Mouse (Mus musculus) fibroblast of lung, adult 2 months (primary cell): ENCODE measurements at regions not wholly inside any gene's neighbourhood (a gene's known extent, or its start where the extent isn't known, plus 50 kb on each side); places are given as distances from the start of the nearest gene placed in this dataset.
A peak's percentile ranks its signal among the peaks of the same experiment; 100 is the strongest.
"Not testable (repeated sequence)": the region's sequence is repeated elsewhere in the genome, so short reads cannot be mapped to it uniquely, and the experiment has no call there.

Source experiments
- DNase-seq: peaks from one replicate; pipeline ENCODE4 v3.0.0-alpha.2; 2011; ENCODE audit warnings: low read depth

DNA sequence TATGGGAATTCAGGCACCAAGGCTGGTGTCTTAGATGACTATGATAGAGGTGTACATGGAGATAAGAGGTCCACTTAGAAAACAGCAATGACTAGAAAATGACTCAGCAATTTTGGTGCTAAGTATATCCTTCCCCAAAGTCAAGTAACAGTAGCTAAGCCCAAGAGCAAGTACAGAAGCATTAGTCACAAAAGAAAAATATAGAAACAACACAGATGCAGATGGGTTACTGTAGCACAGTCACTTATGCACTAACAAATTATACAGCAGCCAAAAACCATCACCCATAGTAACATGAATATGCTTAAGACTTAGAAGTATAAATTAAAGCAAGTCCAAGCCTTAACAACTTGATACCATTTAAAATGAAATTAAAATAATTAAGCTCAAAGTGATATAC, 378.5 kb upstream of the Meis2 start:
- DNase-seq = no peak

DNA sequence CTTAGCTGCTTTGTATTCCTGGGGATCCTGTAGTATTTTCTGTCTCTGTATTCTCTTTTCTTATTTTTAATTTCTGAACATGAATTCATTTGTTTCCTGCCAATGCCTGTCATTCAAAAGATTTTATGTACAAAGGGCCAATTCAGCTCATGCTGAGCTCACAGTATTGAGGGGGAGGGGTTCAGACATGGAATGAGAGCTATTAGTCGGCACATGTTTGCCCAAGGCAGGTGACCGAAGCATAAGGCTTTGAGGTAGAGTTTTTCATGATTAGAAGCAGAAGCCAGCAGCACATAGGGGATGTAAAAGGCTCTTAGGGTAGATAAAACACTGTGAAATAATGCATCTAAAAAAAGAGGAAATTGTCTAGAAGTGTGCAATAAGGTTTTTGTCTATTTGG, 374.6 kb upstream of the Meis2 start:
- no peak for DNase-seq

GRCm38 (mm10) chr2:116433481-116433880, 367.8 kb upstream of the Meis2 start:
- no peak for DNase-seq

- DNase-seq = no peak
Observed at GRCm38 (mm10) chr2:116424131-116424530, 358.5 kb upstream of the Meis2 start.

DNA sequence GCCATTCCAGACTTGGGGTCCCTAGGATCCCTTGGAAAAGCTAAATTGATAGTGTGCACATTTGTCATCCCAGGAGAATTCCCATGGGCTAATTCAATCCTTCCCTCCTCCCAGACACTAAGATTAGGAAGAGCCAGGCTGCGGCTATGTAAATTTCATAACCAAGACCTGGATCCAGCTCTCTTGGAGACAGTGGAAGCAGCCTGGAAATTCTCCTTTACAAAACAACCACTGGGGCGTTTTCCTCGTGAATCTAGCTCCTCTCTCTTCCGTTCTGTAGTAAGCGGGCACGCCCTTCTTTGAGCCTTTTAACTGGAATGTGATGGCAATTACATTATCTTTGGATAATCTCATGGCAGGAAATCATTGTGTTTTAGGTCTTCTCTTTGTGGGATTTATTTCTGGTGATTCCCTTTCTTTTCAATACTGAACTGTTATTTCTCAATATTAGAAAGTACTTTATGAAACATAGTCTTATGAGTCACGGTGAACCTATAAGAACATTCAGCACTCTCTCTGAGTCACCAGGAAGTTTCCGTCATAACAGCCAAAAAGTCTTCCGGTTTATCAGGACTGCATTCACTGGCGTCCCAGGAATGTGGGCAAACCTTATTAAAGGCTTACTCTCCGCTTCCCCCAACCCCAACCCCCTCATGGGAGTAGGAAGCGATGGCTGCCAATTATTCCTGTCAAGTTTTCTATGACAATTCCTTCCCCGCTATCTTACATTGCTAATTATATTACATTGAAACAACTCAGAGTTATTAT, 352.0 kb upstream of the Meis2 start:
- DNase-seq = no peak

DNA sequence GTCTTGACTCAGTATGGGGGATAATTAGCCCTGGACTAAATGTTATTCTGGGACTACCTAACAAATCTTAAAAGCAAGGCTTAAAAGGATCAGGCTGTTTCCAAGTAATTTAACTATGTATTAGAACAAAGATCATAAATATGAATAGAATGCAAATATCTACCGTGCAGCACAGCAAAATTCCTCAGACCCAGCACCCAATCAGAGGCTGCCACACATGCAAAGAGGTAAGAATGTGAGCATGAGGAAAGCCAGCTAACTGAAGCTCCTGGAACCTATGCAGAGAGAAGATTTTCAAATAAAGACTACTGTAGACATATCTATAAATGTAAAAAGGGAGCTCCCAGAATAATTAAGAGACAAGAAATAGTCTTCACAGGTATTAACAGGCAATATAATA, 350.1 kb upstream of the Meis2 start:
- no peak for DNase-seq

- DNase-seq = no peak
Observed at GRCm38 (mm10) chr2:116402113-116402512, 336.5 kb upstream of the Meis2 start.

GRCm38 (mm10) chr2:116399966-116400365, 334.3 kb upstream of the Meis2 start:
- no peak for DNase-seq

DNA sequence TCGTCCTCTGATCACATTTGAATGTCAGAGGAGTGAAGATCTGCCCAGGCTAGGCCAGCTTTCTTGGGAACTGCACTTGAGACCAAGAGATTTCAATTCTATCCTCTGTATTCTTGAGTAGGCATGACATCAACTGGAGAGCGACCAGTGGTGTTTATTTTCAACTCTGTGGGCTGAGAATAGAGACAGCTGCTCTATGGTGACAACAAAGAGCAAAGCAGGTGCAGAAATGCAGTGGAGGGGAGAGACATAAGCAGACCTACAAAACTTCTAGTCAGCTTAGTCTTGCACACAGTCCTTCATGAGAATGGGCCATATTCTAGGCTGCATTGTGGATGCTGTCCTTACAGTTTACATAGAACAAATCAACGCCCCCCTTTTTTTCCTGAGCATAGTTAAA, 303.2 kb upstream of the Meis2 start:
- DNase-seq = no peak

GRCm38 (mm10) chr2:116364136-116364535, 298.5 kb upstream of the Meis2 start:
- DNase-seq = no peak

DNA sequence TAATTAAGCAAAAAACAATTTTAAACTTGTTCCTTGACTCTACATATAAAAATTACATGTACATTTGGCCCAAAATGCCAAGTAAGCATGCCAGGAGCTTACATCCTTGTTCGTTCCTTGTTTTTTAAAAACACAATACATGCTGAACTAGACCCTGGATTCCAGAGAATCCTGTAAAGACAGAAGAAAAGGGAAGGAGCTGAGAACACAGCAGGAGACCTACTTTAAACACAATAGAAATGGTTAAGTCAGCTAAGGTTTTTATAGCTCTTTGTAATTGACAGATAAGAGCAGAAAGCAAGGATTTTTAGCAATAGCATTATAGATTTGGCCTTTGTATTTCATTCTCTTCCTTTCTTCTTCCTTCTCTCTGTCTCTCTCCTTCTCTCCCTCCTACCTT, 292.5 kb upstream of the Meis2 start:
- no peak for DNase-seq

- peak; percentile 26 for DNase-seq
Observed at GRCm38 (mm10) chr2:116348530-116348914, 282.9 kb upstream of the Meis2 start.

DNA sequence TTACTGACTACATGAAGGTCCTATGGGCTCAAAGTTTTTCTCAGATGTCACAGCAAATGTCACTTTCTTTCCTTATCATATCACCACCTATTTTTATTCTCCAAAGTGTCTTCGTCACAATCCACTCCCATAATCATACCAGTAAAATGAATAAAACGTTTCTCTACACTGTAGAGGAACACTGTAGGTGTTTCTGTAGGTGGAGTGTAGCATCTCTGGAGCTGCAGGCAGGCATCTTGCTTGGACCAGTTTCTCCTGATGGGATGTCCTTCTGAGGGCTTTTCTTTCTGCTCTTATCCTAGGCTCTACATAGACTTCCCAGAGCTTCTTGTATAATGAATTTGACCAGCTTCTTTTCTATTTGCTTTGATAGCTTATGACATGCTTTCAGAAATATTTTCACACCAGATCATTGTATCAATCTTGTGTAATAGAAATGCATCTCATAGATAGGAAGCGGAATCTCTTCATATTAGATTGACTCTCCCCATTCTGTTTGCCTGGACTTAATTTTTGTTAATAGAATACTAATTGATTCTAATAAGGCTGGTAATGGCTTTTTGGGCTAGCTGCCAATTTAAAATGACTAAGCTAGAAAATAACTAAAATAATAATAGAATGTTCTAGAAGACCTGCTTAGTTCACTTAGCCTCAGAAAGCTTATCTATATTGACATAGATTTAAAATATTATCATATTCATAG, 282.3 kb upstream of the Meis2 start:
- no peak for DNase-seq

DNA sequence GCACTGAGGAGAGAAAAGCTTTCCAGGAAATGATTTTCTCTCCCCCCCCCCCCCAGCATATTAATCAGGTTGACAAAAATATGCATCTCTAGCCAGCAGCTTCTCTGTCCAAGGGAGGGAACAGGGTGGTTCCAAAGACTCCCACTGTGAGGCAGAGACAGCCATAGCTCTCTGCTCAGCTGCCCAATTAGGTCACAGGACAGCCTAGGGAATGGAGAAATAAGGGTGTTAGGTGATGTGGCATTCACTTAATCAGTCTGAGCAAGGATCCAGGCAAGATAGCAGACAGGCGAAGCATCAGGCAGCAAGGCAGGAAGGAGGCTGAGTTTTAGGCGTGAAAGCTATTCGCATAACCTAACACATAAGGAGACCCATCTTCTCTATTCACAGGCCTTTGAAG, 266.2 kb upstream of the Meis2 start:
- DNase-seq = no peak

GRCm38 (mm10) chr2:116322039-116322770, 256.6 kb upstream of the Meis2 start:
- no peak for DNase-seq

- no peak for DNase-seq
Observed at GRCm38 (mm10) chr2:116299551-116299950, 233.9 kb upstream of the Meis2 start.

DNA sequence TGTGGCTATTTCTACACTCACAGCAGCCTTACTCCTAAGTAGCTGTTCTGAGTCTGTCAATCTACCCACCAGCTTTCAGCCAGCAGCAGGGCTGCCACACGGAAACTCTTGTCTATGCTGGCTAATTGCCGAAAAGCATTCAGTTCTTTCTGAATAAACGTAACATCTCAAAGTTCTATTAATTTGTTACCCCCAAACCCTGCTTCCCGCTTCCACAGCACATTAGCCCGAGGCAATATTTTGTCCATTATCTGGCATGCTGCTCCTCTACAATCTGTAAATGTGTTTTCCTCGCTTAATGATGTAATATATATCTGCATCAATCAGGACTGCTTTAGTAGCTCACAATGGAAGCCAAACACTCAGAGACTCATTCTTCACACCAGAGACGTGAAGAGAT, 224.2 kb upstream of the Meis2 start:
- DNase-seq = no peak

- not testable (repeated sequence) for DNase-seq
Observed at GRCm38 (mm10) chr2:116243191-116243590, 177.6 kb upstream of the Meis2 start.

GRCm38 (mm10) chr2:116236731-116237130, 171.1 kb upstream of the Meis2 start:
- DNase-seq = no peak

DNA sequence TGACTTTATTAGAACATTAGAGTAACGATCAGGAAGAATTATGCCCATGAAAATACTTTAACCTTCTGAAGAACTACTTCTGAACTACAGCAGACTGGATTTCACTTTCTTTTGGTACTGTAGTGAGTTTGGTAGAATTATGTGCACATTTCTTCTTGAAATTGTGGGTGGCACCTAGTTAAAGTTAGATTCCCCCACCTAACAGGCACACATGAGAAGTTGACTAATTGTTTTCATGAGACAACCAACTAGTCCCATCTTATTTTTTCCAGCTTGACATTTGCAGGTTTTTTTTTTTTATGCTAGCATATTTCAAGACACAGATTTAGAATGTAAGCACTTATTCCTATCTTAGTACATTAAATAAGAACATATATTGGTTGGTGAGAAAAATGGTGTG, 167.2 kb upstream of the Meis2 start:
- DNase-seq = no peak

DNA sequence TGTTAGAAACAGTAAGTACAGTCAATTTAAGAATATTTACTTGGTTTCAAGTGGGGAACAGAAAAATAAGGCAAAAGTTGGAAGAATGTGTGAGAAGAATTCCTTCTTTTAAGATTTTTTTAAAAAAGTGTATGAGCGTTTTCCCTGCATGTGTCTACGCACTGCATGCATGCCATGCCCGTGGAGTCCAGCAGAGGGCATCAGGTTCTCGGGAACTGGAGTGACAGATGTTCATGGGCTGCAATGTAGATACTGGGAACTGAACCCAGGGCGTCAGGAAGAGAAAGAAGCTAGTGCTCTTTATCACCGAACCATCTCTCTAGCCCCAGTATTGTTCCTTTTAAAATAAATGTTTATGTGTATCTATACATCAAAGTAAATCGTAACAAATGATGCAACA, 150.8 kb upstream of the Meis2 start:
- no peak for DNase-seq

DNA sequence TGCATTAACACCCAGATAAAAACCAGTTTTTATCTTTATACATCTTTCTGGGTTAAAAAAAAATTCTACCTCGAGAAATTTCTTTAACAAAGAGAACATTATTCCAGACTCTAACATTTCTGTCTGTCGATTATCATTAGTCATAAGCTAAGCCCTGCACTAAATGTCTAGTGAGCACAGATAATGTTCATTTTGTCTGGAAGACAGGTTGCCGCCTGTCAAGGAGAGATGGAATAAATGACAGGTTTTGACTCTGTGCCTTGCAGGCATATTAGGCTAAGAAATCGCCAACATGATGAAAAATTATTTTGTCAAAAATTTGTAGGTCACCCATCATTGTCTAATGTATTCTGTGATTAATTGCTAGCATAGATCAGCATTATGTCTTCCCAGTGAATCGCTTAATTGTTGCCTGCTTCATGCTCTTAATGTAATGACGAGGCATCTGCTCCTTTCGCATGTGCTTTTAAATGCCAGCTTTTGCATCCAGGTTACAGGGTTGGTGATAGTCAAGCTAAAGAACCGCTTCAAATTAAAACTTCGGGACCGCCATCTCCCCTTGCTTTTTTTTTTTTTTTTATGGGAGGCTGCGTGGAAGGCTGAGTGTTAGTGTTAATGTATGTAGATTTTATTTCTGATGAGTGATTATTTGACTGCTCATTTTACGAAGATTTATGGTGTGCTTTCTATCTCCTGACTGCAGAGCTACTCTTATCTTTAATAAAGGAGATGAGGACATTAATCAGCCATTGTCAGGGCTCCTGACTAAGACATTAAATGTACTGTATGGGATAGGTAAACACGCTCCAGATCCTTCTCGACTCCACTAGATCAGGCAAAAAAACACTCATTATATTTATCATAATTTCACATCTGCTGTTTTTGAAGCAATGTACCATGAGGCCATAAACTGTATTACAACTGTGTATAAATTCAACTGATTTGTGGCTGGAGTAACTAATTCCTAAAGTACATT, 135.9 kb upstream of the Meis2 start:
- DNase-seq = no peak
